Mouse (Mus musculus) E14TG2a.4 (cell line): ENCODE data around the gene Gm11127.
A peak's percentile ranks its signal among the peaks of the same experiment; 100 is the strongest.
"Not testable (repeated sequence)": the region's sequence is repeated elsewhere in the genome, so short reads cannot be mapped to it uniquely, and the experiment has no call there.

ENCODE experiments used
- H3K27me3 ChIP-seq: 2 replicates; pipeline ENCODE4 v1.6.1; 2014; ENCODE audit warnings: low read length, control low read depth; ENCODE audit not compliant: insufficient read depth
- H3K36me3 ChIP-seq: 2 replicates; pipeline ENCODE4 v1.6.1; 2014; ENCODE audit warnings: low read length, control low read depth; ENCODE audit not compliant: insufficient read depth
- H3K4me1 ChIP-seq: replicated peaks from 2 replicates; pipeline ENCODE4 v1.6.1; 2014; ENCODE audit warnings: low read depth, low read length, control low read depth
- H3K4me3 ChIP-seq: replicated peaks from 2 replicates; pipeline ENCODE4 v1.5.1; 2014; ENCODE audit warnings: mild to moderate bottlenecking, low read length
- H3K9me3 ChIP-seq: 2 replicates; pipeline ENCODE4 v1.6.1; 2014; ENCODE audit warnings: low read length, control low read depth
- CTCF ChIP-seq: conservative IDR thresholded peaks from 2 replicates; pipeline ENCODE4 v1.5.1; 2014; ENCODE audit warnings: low read length
- NANOG ChIP-seq: IDR thresholded peaks from 2 replicates; pipeline ENCODE4 v1.6.1; 2014; ENCODE audit warnings: borderline replicate concordance, low read length, mixed read lengths
- POU5F1 ChIP-seq: IDR thresholded peaks from 2 replicates; pipeline ENCODE4 v1.6.1; 2014; ENCODE audit warnings: low read length, borderline replicate concordance

Gm11127 gene

DNA sequence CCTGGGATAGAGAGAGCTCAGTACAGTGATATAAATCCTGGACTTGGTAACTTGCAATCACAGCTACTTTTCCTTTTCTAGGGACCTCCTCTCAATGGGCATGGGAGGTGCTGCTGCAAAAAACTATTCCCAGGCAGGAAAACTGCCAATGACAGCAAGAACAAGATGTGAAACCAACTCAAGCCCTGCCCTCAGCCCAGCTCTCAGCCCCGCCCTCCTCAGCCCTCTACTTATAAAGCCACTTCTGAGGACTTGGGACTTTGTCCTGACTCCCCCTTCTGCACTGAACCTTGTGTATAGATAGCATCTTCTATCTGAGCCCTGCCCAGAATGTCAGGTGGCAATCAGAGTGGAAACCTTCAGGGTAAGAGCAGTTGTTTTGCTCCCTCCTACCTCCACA, at the start of gene Gm11127:
Gene Gm11127, minus strand, starts transcription at position 10 of the 400 bp plus-strand sequence.
- Histone ChIP-seq H3K9me3 (peaks cover 16% of the 10 kb centered on the region), H3K27me3 (peaks cover 41% of the 10 kb centered on the region), H3K4me3 (peak within 1 kb of the TSS; percentile 55; the same call in 1 of the 2 replicates)
- H3K4me1 ChIP-seq, H3K36me3 ChIP-seq: not testable (repeated sequence)

DNA sequence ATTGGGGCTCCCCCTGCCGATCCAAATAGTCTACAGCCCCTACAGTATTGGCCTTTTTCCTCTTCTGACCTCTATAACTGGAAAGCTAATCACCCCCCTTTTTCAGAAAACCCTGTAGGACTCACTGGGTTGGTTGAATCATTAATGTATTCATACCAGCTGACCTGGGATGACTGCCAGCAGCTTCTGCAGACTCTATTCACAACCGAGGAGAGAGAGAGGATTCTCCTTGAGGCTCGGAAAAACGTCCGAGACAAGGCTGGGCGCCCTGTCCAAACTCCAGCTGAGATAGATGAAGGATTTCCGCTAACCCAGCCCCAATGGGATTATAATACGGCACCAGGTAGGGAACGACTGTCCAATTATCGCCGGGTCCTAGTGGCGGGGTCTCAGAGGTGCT, 43.9 kb upstream of the Gm11127 start:
- not testable (repeated sequence) for H3K4me3 ChIP-seq, H3K4me1 ChIP-seq, H3K27me3 ChIP-seq, H3K36me3 ChIP-seq
- peaks cover 80% of the 10 kb centered on the region for H3K9me3 ChIP-seq

DNA sequence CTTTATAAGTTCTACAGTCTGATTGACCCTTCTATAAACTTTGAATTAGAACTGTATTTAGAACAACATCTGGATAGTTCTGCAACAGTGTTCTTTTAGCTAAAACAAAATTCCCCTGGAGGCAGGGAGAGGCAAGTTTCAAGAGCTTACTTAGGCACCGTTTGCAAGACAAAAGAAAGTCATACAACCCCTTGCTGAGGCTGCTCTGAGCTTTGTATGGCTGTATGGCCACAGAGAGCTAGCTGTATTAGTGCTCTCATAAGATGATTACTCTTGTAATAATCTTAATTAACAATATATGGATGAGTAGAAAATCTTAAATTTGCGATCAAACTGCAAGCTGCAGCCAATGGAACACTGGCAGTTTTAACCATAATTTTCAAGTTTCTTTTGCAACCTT, 41.4 kb upstream of the Gm11127 start:
- H3K9me3 ChIP-seq = peaks cover 73% of the 10 kb centered on the region
- H3K4me3 ChIP-seq = not testable (repeated sequence)

DNA sequence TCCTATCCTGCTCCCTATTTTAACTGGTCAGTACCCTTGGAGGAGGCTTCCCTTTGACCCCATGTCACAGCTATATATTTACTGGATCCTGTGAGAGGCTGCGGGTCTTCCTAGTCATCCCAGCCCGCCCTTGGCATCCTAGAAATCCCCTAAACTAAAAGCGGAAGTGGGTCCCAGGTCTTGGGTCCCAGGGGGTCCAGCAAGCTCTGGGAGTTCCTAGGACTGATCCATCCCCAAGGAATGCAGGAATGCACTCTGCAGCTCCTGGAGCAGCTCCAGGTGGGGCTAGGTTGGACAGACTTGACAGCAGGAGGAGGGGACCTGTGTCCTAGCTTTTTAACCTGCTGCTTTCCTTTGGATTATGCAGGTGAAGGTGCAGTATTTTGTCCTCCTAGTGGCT, 35.8 kb upstream of the Gm11127 start:
- Histone ChIP-seq H3K4me1 (peaks cover 19% of the 10 kb centered on the region), H3K9me3 (peaks cover 37% of the 10 kb centered on the region), H3K27me3 (peaks cover 5% of the 10 kb centered on the region), H3K36me3 (no peaks in the 10 kb centered on the region), H3K4me3 (no peak overlapping the region)
- TF ChIP-seq CTCF (no peak), POU5F1 (no peak), NANOG (no peak)

More for the DNA sequence above, 41.4 kb upstream of the Gm11127 start:
- TF ChIP-seq NANOG = peak; percentile 66; the same call in 1 of the 2 replicates
- TF ChIP-seq POU5F1 = peak; percentile 24; the same call in 1 of the 2 replicates
- H3K27me3 ChIP-seq, H3K36me3 ChIP-seq: not testable (repeated sequence)
- H3K4me1 ChIP-seq = peaks cover 10% of the 10 kb centered on the region

DNA sequence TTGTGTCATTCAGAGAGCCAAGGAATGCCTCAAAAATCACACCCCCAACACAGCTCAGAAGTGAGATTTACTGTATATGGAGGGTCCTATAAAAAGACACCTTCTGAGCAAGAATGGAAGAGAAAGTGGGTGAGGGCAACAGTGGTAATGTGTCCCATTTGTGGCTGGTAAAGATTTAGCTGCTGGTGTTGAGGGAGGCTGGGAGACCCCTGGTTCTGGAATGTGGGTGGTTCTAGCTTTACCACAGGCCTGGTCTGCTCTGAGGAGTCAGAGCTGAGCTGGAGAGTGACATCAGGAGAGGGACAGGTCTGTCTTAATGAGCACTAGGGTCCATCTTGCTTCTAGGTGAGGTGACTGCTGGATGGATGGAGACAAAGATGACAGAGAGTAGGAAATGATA, 34.3 kb upstream of the Gm11127 start:
- not testable (repeated sequence) for H3K27me3 ChIP-seq, H3K36me3 ChIP-seq, H3K4me3 ChIP-seq
- peaks cover 25% of the 10 kb centered on the region for H3K9me3 ChIP-seq
- peaks cover 19% of the 10 kb centered on the region for H3K4me1 ChIP-seq

DNA sequence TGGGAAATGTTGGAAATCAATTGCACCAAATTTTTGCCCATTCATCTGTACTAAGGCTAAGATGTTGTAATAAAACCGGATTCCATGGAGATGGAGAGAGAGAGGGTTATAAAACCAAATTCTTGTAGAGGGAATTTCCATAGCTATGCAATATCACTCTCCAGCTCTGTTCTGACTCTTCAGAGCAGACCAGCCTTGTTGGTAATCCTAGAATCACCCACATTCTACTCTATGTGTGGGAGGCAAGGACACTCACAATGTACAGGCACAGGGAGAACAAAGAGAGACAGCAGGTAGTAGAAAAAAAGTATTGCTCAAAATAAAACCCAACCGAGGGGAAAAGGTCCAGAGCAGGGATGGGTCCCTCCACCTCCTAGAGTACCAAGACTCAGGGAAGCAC, 33.8 kb upstream of the Gm11127 start:
- H3K4me3 ChIP-seq, H3K36me3 ChIP-seq: not testable (repeated sequence)
- Histone ChIP-seq H3K27me3 (peaks cover 12% of the 10 kb centered on the region), H3K4me1 (peaks cover 19% of the 10 kb centered on the region), H3K9me3 (peaks cover 19% of the 10 kb centered on the region)

DNA sequence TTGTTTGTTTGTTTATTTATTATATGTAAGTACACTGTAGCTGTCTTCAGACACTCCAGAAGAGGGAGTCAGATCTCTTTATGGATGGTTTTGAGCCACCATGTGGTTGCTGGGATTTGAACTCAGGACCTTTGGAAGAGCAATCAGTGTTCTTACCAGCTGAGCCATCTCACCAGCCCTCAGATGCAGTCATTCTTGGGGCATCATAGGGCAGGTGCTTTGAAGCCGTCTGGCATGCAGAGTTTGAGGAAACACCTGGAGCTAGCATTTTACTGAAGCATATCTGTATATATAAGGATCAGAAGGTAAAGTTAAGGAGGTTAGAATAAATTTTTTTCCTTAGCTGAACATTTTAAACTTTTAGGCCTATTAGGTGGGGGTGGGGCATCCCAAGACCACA, 27.8 kb upstream of the Gm11127 start:
- Histone ChIP-seq H3K4me1 (peaks cover 27% of the 10 kb centered on the region), H3K27me3 (peaks cover 58% of the 10 kb centered on the region)
- H3K9me3 ChIP-seq, H3K4me3 ChIP-seq, H3K36me3 ChIP-seq: not testable (repeated sequence)

DNA sequence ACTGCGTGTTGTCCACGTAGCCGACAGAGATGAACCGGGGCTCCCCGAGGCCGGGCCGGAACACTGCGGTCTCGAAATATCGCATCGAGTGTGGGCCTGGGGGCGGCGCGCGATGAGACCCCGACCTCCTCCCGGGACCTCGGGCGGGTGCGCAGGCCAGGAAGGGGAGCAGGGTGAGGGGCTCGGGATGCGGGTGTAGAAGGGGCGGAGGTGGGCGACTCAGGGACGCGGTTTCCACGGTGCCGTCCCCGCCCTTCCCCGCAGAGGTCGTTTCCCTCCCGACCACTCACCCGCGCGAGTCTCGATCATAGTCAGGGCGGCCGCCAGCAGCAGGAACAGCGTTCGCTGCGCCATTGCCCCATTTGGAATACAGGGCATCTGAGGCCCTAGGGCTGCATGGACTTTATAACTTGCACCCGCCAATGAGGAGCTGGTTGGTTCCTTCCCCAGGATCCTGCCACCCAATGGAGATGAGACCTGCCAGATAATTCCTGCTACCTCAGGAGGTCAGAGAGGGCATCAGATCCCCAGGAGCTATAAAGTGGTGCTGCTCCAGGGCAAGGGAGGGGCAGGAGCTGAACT, 25.8 kb upstream of the Gm11127 start:
- TF ChIP-seq POU5F1 (0 out of 2 replicates have a peak, but pooled peaks have one; percentile 18), NANOG (no peak)
- H3K27me3 ChIP-seq = peaks cover 76% of the 10 kb centered on the region

DNA sequence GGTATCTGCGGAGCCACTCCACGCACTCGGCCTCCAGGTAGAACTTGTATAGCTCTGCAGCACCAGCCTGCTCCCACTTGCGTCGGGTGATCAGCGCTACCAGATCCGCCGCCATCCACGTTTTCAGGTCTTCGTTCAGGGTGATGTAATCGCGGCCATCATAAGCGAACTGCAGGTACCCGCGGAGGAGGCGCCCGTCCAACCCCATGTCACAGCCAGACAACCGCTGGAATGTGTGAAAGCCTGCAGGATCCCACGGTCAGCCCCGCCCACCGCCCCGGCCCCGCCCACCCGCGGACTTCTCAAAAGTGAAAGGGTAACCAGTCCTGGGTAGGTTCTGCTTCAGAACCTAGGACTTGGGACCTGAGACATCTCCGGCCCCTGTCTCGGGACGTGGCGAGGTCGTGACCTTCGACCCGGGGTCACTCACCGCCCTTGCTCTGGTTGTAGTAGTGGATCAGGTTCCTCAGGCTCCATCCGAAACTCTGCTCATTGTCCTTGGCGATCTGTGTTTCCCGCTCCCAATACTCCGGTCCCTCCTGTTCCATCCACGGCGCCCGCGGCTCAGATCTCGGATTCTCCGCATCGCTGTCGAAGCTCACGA, 25.2 kb upstream of the Gm11127 start:
- Histone ChIP-seq H3K4me3 (peak overlapping the region; percentile 83), H3K4me1 (peaks cover 27% of the 10 kb centered on the region), H3K9me3 (no peaks in the 10 kb centered on the region), H3K27me3 (peaks cover 77% of the 10 kb centered on the region), H3K36me3 (no peaks in the 10 kb centered on the region)
- TF ChIP-seq NANOG = no peak
- no peak for TF ChIP-seq CTCF
- no peak for TF ChIP-seq POU5F1

More for the DNA sequence above, 25.8 kb upstream of the Gm11127 start:
- Histone ChIP-seq H3K9me3 (no peaks in the 10 kb centered on the region), H3K36me3 (no peaks in the 10 kb centered on the region), H3K4me1 (peaks cover 27% of the 10 kb centered on the region), H3K4me3 (peak overlapping the region; percentile 83)

DNA sequence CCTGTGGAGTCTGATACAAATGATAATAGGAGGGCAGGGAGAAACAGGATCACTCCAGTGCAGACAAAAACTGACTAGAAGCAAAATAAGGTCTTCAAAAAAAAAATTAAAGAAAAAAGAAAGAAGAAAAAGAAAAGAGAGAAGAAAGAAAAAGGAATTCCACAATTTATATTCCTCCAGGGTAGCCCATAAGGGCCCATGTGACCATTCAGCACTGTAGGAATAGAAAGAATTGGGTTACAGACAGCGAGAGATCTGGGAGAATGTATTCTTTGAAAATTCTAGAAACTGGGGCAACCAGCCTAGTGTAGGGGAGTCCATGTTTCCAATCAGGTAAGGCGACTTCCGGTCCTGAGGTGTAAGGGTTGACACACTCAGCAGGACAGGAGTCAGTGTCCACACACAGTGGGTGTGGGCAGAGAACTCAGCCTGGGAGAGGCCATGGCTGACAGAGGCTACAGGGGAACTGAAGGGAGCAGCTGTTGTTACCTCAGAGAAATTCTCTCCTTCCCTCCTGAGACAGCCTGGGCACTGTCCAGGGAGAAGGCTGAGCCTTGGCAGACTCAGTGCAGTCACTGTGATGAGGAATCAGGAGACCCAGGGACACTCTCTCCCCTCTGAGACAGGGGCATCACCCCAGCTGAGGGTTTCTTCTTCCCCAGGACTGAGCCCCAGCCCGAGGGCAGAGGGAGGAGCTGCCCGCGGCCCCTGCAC, 24.5 kb upstream of the Gm11127 start:
- not testable (repeated sequence) for H3K36me3 ChIP-seq, H3K9me3 ChIP-seq
- H3K4me3 ChIP-seq = peak overlapping the region; percentile 83
- peaks cover 81% of the 10 kb centered on the region for H3K27me3 ChIP-seq
- H3K4me1 ChIP-seq = peaks cover 27% of the 10 kb centered on the region

DNA sequence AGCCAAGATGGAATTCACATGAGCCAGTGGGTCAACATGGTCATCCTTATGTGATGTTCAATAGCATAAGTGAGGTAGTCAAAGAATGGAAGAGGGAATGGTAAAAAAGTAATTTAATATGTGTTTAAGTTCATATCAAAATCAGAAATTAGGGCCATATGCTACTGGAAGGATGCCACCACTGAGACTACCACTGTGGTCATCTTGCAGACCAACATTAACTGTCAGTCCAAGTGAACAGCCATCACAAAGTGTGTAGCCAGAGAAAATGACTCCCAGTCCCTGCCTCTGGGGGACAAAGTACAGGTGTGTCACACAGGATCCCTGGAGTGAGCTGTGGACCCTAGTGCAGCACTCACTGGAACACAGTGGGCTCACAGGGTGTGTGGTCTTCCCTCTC, 23.7 kb upstream of the Gm11127 start:
- not testable (repeated sequence) for H3K4me3 ChIP-seq, H3K9me3 ChIP-seq, H3K36me3 ChIP-seq
- H3K27me3 ChIP-seq = peaks cover 78% of the 10 kb centered on the region
- peaks cover 27% of the 10 kb centered on the region for H3K4me1 ChIP-seq
